Mouse (Mus musculus) ES-E14 (cell line): ENCODE data around the gene Cend1. TPM values are rescaled to one million over a fixed set of nuclear protein-coding genes. Genes with fewer than 3 reads are reported as not detected.

ENCODE experiments used
- DNase-seq: peaks from one replicate; pipeline ENCODE4 v3.0.0-alpha.2; 2013; ENCODE audit warnings: low read depth, low spot score
- H3K27ac ChIP-seq: 2 replicates; pipeline ENCODE4 v1.5.1; 2012; ENCODE audit warnings: low read depth, mild to moderate bottlenecking, low read length, moderate library complexity, mixed read lengths; ENCODE audit not compliant: poor library complexity, insufficient read depth, severe bottlenecking
- H3K36me3 ChIP-seq: 2 replicates; pipeline ENCODE4 v1.6.1; 2012; ENCODE audit warnings: mild to moderate bottlenecking, low read length, moderate library complexity, mixed read lengths; ENCODE audit not compliant: control insufficient read depth, poor library complexity, insufficient read depth, severe bottlenecking
- H3K4me1 ChIP-seq, 2 experiments: fragments of 150-350 bp in 1 of 2; sonication (generic) in 1 of 2; 2 replicates each; pipeline ENCODE4 v1.6.1; 2012; ENCODE audit warnings: low read length in 2 of 2, mild to moderate bottlenecking in 1 of 2, mixed read lengths in 1 of 2; ENCODE audit not compliant: control insufficient read depth in 2 of 2, insufficient read depth in 2 of 2, poor library complexity in 1 of 2
- H3K4me3 ChIP-seq, 2 experiments: fragments of 150-350 bp in 1 of 2; sonication (generic) in 1 of 2; 2 replicates each; pipeline ENCODE4 v1.5.1; 2012; ENCODE audit warnings: low read length in 2 of 2, low read depth in 1 of 2, mild to moderate bottlenecking in 1 of 2, mixed read lengths in 1 of 2; ENCODE audit not compliant: insufficient read depth in 1 of 2, poor library complexity in 1 of 2, severe bottlenecking in 1 of 2
- H3K9ac ChIP-seq: 2 replicates; pipeline ENCODE4 v1.6.1; 2012; ENCODE audit warnings: low read depth, mild to moderate bottlenecking, low read length, mixed read lengths; ENCODE audit not compliant: poor library complexity, insufficient read depth, severe bottlenecking
- H3K9me3 ChIP-seq: fragments of 150-350 bp; sonication (generic); 2 replicates; pipeline ENCODE4 v1.6.1; 2012; ENCODE audit warnings: low read depth, mild to moderate bottlenecking, low read length; ENCODE audit not compliant: control insufficient read depth, insufficient read depth
- CHD2 ChIP-seq: IDR thresholded peaks from 2 replicates; pipeline ENCODE4 v1.6.1; 2014; ENCODE audit warnings: mild to moderate bottlenecking, low read depth, low read length, inconsistent platforms
- HCFC1 ChIP-seq: IDR thresholded peaks from 2 replicates; pipeline ENCODE4 v1.6.1; 2012; ENCODE audit warnings: low read length, inconsistent platforms, borderline replicate concordance; ENCODE audit not compliant: insufficient read depth
- MAFK ChIP-seq: IDR thresholded peaks from 2 replicates; pipeline ENCODE4 v1.6.1; 2014; ENCODE audit warnings: mild to moderate bottlenecking, low read depth, low read length, inconsistent platforms; ENCODE audit not compliant: insufficient read depth
- ZC3H11A ChIP-seq: IDR thresholded peaks from 2 replicates; pipeline ENCODE4 v1.6.1; 2012; ENCODE audit warnings: low read depth, mild to moderate bottlenecking, inconsistent platforms, low read length, borderline replicate concordance
- ZNF384 ChIP-seq: IDR thresholded peaks from 2 replicates; pipeline ENCODE4 v1.6.1; 2012; ENCODE audit warnings: low read depth, low read length, inconsistent platforms
- in situ Hi-C, 2 experiments: fragments of 600-800 bp; cut with MboI; formaldehyde crosslinking; loops; one replicate each; pipeline ENCODE4 v1.15.1; 2025; ENCODE audit warnings: low sequenced_read_pairs in 2 of 2, inconsistent platforms in 1 of 2; ENCODE audit not compliant: unreplicated experiment in 2 of 2
- total RNA-seq: library from RNA; depleted of rRNA; stranded (reverse); fragments of 300-350 nt; gene quantifications from 2 replicates; pipeline ENCODE4 v1.2.3, GENCODE M21; 2012

Cend1 gene
- total RNA-seq, 1 experiment, result 2.7 TPM

GRCm38 (mm10) chr7:141423811-141424210 is 5.5 kb downstream of the Cend1 start:
- TF ChIP-seq ZNF384, result no peak
- no peak for TF ChIP-seq HCFC1
- no peak for TF ChIP-seq ZC3H11A
- TF ChIP-seq MAFK, result no peak
- TF ChIP-seq CHD2, result no peak
- Histone ChIP-seq H3K4me3 (no peak overlapping the region), H3K36me3 (no peaks in the 10 kb centered on the region), H3K9me3 (no peaks in the 10 kb centered on the region), H3K27ac (no peak overlapping the region), H3K4me1 (peaks cover 1 to 8% of the 10 kb centered on the region in 2 experiments; a peak in 2 of 4 replicates), H3K9ac (no peak overlapping the region)
- in situ Hi-C loops, result no loop called here
- no peak for DNase-seq

DNA sequence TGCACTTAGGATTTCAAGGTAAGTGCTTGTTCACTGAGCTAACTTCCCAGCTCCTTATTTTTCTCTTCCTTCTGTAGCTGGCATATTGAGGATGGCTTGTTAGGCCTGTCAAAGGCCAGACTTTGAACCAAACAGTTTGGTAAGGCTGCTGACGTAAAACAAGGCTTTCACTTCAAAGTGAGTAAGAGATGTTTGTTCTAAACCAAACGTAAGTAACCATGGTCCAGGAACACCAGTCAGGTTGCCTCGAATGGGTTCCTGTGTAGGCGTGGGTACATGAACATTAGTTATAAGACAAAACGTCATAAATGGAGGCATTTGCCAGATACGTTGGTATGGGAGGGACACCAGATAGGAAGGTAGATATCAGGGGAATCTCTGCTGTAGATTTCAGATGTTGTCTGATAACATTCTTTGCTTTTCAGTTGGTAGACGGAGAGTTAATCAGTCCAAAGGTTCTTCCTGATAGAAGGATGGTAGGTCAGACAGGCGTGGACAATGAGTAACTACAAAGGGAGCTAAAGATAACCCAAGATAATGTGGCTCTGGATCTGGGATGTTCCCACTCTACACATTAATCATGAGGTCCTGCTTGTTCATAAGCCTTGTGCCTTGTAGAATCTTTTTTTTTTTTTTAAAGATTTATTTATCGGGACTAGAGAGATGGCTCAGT is 9.1 kb downstream of the Cend1 start:
- H3K9me3 ChIP-seq, result no peaks in the 10 kb centered on the region
- no peak overlapping the region for H3K4me3 ChIP-seq
- TF ChIP-seq HCFC1, result no peak
- no peak for TF ChIP-seq MAFK
- H3K9ac ChIP-seq, result no peak overlapping the region
- in situ Hi-C loops, result no loop called here
- H3K27ac ChIP-seq, result no peak overlapping the region
- H3K4me1 ChIP-seq, result peaks cover 7 to 10% of the 10 kb centered on the region in 2 experiments; a peak in 3 of 4 replicates
- DNase-seq, result no peak
- H3K36me3 ChIP-seq, result no peaks in the 10 kb centered on the region

DNA sequence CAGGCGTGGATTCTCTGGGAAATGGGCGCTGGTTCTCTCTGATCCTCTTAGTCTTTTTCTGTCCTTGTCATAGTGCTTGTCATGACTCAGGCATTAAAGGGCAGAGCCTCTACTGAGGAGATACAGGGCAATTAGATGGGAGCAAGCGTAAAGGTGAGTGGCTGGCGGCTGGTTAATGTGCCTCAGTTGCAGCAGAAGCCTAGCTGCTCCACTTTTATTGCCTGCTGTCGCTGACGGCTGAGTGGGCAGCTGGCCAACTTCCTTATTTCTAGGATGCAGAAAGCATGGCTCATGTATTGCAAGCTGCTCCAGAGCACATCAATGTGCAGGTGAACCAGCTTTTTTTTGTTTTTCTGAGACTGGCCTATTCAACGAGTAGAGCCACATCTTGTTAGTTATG is 10.3 kb downstream of the Cend1 start:
- Histone ChIP-seq H3K9ac (no peak overlapping the region), H3K9me3 (no peaks in the 10 kb centered on the region), H3K27ac (no peak overlapping the region), H3K4me3 (no peak overlapping the region), H3K4me1 (peaks cover 7 to 11% of the 10 kb centered on the region in 2 experiments; a peak in 3 of 4 replicates), H3K36me3 (no peaks in the 10 kb centered on the region)
- no peak for DNase-seq
- in situ Hi-C loops, result no loop called here
- TF ChIP-seq HCFC1, result no peak
- TF ChIP-seq ZC3H11A, result no peak
- TF ChIP-seq ZNF384, result no peak
- TF ChIP-seq CHD2, result no peak
- TF ChIP-seq MAFK, result no peak

DNA sequence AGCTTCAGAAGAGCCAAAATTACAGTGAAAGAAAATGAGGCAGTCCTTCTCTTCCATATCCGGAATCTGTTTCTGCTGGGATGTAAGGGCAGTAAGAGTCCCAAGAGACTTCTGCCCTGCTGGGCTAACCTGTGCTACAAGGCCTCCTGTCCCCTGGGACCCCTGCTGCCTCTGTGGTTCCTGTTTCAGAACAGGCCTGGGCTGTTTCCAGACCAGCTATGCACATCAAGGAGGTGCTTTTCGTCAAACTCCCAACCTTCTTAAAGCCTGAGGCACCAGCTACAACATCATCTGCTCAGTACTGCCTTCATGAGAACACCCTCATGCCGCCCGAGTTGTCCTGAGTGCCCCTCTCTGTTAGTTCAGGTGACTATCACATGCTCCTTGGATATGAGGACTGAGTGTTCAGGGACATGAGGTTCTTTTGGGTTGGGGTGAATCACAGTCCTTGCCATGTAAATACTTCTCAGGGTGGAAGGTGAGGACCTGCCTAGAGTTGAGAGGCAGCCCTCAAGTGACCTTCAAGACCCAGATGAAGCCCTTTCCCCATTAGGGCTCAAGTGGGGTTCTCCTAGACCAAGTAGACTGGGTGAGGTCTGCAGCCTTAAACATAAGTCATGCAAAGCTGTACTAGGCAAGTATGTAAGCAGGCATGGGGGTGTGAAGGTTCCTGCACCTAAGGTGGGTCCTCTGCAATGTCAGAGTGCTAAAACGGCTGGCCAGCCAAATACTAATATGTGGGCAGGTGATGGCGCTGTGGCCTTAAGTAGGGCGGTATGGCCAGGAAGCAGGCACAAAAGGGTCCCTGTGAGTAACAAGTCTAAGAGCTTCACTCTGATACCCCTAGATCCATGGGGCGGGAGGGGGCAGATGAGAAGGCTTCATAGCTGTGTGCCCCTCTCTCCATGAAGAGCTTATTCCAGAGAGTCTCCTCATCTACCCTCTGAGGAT is 11.3 kb downstream of the Cend1 start:
- Histone ChIP-seq H3K36me3 (no peaks in the 10 kb centered on the region), H3K9ac (no peak overlapping the region), H3K4me3 (no peak overlapping the region), H3K4me1 (peaks cover 7 to 11% of the 10 kb centered on the region in 2 experiments; a peak in 3 of 4 replicates), H3K27ac (no peak overlapping the region), H3K9me3 (no peaks in the 10 kb centered on the region)
- in situ Hi-C loops, result no loop called here
- no peak for TF ChIP-seq ZNF384
- no peak for TF ChIP-seq HCFC1
- no peak for TF ChIP-seq ZC3H11A
- TF ChIP-seq CHD2, result no peak
- no peak for TF ChIP-seq MAFK
- no peak for DNase-seq
